Comparison of ENCODE assay signal across 9 mouse cellular contexts in the genomic region with DNA sequence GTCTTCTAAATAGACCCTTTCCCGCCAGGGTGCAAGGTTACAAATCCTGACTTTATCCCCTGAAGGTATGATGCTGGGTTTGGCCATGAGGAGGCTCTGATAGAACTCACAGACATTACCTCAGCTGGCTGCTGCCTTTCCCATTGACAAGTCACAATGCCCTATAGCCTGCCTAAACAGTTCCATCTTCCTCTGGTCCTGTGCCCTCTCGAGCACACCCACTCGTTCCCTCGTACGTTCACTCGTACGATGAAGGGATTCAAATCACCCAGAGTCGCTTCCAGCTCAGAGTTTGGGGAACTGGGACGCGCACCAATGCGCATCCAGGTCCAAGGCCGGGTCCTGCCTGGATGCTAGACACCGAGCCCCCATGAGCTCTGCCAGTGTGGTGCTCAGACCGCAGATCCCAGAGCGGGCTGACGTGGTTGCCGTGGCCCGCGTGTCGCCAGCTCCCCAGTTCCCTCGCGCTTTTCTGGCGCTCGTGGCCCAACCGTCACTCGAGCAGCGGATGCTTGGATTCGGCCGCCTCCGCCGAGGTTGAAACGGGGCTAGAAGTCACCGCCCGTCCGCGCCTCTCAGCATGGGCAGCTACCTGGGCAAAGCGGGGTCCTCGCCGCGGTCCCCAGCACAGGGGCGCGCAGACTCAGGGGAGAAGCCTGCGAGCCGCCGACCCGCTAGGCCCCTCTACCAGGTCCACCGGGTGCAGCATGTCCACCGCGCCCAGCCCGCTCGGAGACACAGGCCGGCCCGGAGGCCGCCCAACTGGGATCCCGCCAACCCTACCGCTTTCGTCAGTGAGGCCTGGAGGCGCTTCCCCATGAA. TPM values are rescaled to one million over a fixed set of nuclear protein-coding genes. Genes with fewer than 3 reads are reported as not detected.
A peak's percentile ranks its signal among the peaks of the same experiment; 100 is the strongest.
DNase-seq lines count a peak whose midpoint lies in the region; ATAC-seq and TF ChIP-seq lines count a peak whose summit lies in the region.
"Had no signal": no experiment of that assay in that cellular context is flagged by ENCODE, and none has a peak within 500 bp of the region (broad histone marks: within the 10 kb centered on the region; RNA-seq: fewer than 3 reads in every experiment).

A gene (plus strand): TSS at position 214 of the 822 bp plus-strand sequence.

- intact Hi-C loops in left cerebral cortex, adult 2 months (cut with DNase I): no loop called here
- intact Hi-C loops in heart, postnatal 14 days (cut with DNase I): no loop called here

- no peaks in the 10 kb centered on the region for H3K9me3 ChIP-seq in forebrain, embryonic 12.5 days
- H3K9me3 ChIP-seq in limb, embryonic 14.5 days (ENCODE audit: control insufficient read depth, low read length): no peaks in the 10 kb centered on the region
- H3K9me3 ChIP-seq in midbrain, embryonic 14.5 days (ENCODE audit: control insufficient read depth, low read length): no peaks in the 10 kb centered on the region

- H3K36me3 ChIP-seq in forebrain, embryonic 12.5 days (replicated peaks): no peaks in the 10 kb centered on the region
- no peaks in the 10 kb centered on the region for H3K36me3 ChIP-seq in limb, embryonic 14.5 days (ENCODE audit: control insufficient read depth, insufficient read depth, low read length)
- no peaks in the 10 kb centered on the region for H3K36me3 ChIP-seq in midbrain, embryonic 14.5 days (ENCODE audit: control insufficient read depth, insufficient read depth, low read length)

- ATAC-seq in forebrain, embryonic 12.5 days (ENCODE audit: low FRiP score): peak; percentile 68
- ATAC-seq in limb, embryonic 14.5 days (ENCODE audit: low FRiP score, low read depth): peak; percentile 78
- peak; percentile 43; the same call in 1 of the 2 replicates for ATAC-seq in midbrain, embryonic 14.5 days (ENCODE audit: low FRiP score, low TSS enrichment)

- DNase-seq in left cerebral cortex, adult 2 months (ENCODE audit: extremely low spot score in 1 of 2, low spot score in 2 of 2): peak in 1 of 2 experiments; percentile 26
- DNase-seq in left cerebral cortex, adult 11 months (ENCODE audit: low spot score): no peak
- DNase-seq in brain, embryonic 14.5 days (ENCODE audit: low read depth): peak; percentile 53
- DNase-seq in heart, postnatal 14 days: peak; percentile 66 to 75
- peak; percentile 19 for DNase-seq in limb, embryonic 14.5 days (ENCODE audit: low spot score)
- DNase-seq in midbrain, embryonic 14.5 days: peak; percentile 56
- DNase-seq in urinary bladder, postnatal 36 days (ENCODE audit: low spot score in 2 of 2): peak; percentile 23 to 45

- H3K4me2 ChIP-seq in forebrain, embryonic 12.5 days: peak within 1 kb of the TSS; percentile 94
- H3K4me2 ChIP-seq in limb, embryonic 14.5 days (replicated peaks; ENCODE audit: low read depth, low read length, severe bottlenecking): peak within 1 kb of the TSS; percentile 96
- H3K4me2 ChIP-seq in midbrain, embryonic 14.5 days (ENCODE audit: low read length): peak within 1 kb of the TSS; percentile 96

- under 1% methylated on average over 58 of the region's 58 CpGs for WGBS in forebrain, embryonic 12.5 days
- WGBS in limb, embryonic 14.5 days: 1% methylated on average over 52 of the region's 58 CpGs
- WGBS in midbrain, embryonic 14.5 days: under 1% methylated on average over 58 of the region's 58 CpGs

- peaks cover 68% of the 10 kb centered on the region for H3K27me3 ChIP-seq in forebrain, embryonic 12.5 days
- H3K27me3 ChIP-seq in limb, embryonic 14.5 days (ENCODE audit: control insufficient read depth, insufficient read depth, low read length): peaks cover 13% of the 10 kb centered on the region; the same call in 1 of the 2 replicates
- peaks cover 41% of the 10 kb centered on the region for H3K27me3 ChIP-seq in midbrain, embryonic 14.5 days (ENCODE audit: control insufficient read depth, insufficient read depth, low read length)

- no peak for TF ChIP-seq CTCF in left cerebral cortex, adult 2 months (IDR thresholded peaks at IDR 0.05)
- TF ChIP-seq CTCF in brain, embryonic 14.5 days (IDR thresholded peaks at IDR 0.05; ENCODE audit: borderline replicate concordance, extremely low read depth, insufficient read depth, insufficient read length): no peak

- H3K27ac ChIP-seq in left cerebral cortex, adult 2 months: no peak within 1 kb of the TSS
- H3K27ac ChIP-seq in forebrain, embryonic 12.5 days: no peak within 1 kb of the TSS
- H3K27ac ChIP-seq in limb, embryonic 14.5 days (replicated peaks; ENCODE audit: low read depth, low read length): no peak within 1 kb of the TSS
- no peak within 1 kb of the TSS for H3K27ac ChIP-seq in midbrain, embryonic 14.5 days (replicated peaks; ENCODE audit: low read depth, low read length)

- H3K9ac ChIP-seq in forebrain, embryonic 12.5 days: peak within 1 kb of the TSS; percentile 76
- H3K9ac ChIP-seq in limb, embryonic 14.5 days (ENCODE audit: low read depth, low read length, severe bottlenecking): peak within 1 kb of the TSS; percentile 77
- H3K9ac ChIP-seq in midbrain, embryonic 14.5 days (replicated peaks; ENCODE audit: low read length): peak within 1 kb of the TSS; percentile 57

- H3K4me1 ChIP-seq in forebrain, embryonic 12.5 days: peaks cover 10% of the 10 kb centered on the region
- peaks cover 6% of the 10 kb centered on the region; the same call in 1 of the 2 replicates for H3K4me1 ChIP-seq in limb, embryonic 14.5 days (ENCODE audit: control insufficient read depth, insufficient read depth, low read length)
- peaks cover 6% of the 10 kb centered on the region for H3K4me1 ChIP-seq in midbrain, embryonic 14.5 days (ENCODE audit: control insufficient read depth, insufficient read depth, low read length)

- no peak for TF ChIP-seq POLR2A in brain, embryonic 14.5 days (IDR thresholded peaks at IDR 0.05; ENCODE audit: borderline replicate concordance, extremely low read depth, insufficient read depth, insufficient read length, poor library complexity, severe bottlenecking)
- TF ChIP-seq POLR2A in limb, embryonic 14.5 days (IDR thresholded peaks at IDR 0.05; ENCODE audit: borderline replicate concordance, extremely low read depth, insufficient read depth, insufficient read length): 0 out of 2 replicates have a peak, but pooled peaks have one; percentile 25

- peak within 1 kb of the TSS; percentile 49 for H3K4me3 ChIP-seq in left cerebral cortex, adult 2 months
- H3K4me3 ChIP-seq in forebrain, embryonic 12.5 days (replicated peaks): peak within 1 kb of the TSS; percentile 57
- H3K4me3 ChIP-seq in limb, embryonic 14.5 days (replicated peaks; ENCODE audit: low read length): peak within 1 kb of the TSS; percentile 58
- peak within 1 kb of the TSS; percentile 49 for H3K4me3 ChIP-seq in midbrain, embryonic 14.5 days (replicated peaks; ENCODE audit: low read depth, low read length)

RNA-seq across cellular contexts. Expression of the gene that starts here (rescaled TPM):
- not detected for total RNA-seq in left cerebral cortex, adult 2 months (2021)
- 0.04 TPM in 1 of 2 replicates, not detected in the other for polyA plus RNA-seq in brain, embryonic 14.5 days (2012; rRNA removed)
- 0.13 TPM in 1 of 2 replicates, not detected in the other for polyA plus RNA-seq in forebrain, embryonic 12.5 days (2016; fragmentation: Nextera tagmentation; extraction: Ambion mirVana)
- not detected for total RNA-seq in heart, postnatal 14 days (2021)
- polyA plus RNA-seq in limb, embryonic 14.5 days (2012; rRNA removed): 0.09 and 0.17 TPM in 2 replicates
- 0.11 and 0.18 TPM in 2 replicates for polyA plus RNA-seq in limb, embryonic 14.5 days (2014; fragmentation: Nextera tagmentation; extraction: Ambion mirVana)
- not detected in 2 replicates for polyA plus RNA-seq in midbrain, embryonic 14.5 days (2014; fragmentation: Nextera tagmentation; extraction: Ambion mirVana)
- total RNA-seq: left cerebral cortex, postnatal 10 days had no signal

Comparison
In these comparisons a context has a peak if more than half of its experiments do, and no peak if none do; other contexts are left out.
1. Peak in DNase-seq in brain, embryonic 14.5 days; RNA of the gene not detected or under 1 TPM.
2. Peak in ATAC-seq, H3K4me3 ChIP-seq, H3K9ac ChIP-seq and H3K4me2 ChIP-seq in forebrain, embryonic 12.5 days; RNA of the gene not detected or under 1 TPM.
3. Peak in DNase-seq in heart, postnatal 14 days; RNA of the gene not detected or under 1 TPM.
4. Peak in DNase-seq, ATAC-seq, H3K4me3 ChIP-seq, H3K9ac ChIP-seq and H3K4me2 ChIP-seq in limb, embryonic 14.5 days; RNA of the gene not detected or under 1 TPM.
5. Peak in DNase-seq, ATAC-seq, H3K4me3 ChIP-seq, H3K9ac ChIP-seq and H3K4me2 ChIP-seq in midbrain, embryonic 14.5 days; RNA of the gene not detected or under 1 TPM.